In the genomic region with DNA sequence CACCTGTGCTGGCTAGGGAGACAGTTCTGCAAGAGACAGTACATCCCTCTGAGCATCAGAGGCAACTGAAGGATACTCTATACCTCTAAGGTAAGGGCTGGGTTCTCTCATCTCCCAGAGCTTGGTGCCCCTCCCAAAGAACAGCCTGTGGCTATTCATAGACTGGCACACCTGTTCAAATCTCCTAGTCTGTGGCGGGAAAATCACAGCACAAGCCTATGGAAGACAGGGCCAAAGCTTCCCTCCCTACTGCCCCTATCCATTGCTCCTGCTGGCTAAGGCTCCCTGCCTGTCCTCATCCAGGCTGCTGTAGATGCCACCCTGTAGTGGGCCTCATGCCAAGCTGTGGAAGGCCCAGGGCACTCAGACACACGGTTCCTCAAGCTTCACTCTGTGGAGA, we compare ENCODE assay signal across 12 mouse cellular contexts. TPM values are rescaled to one million over a fixed set of nuclear protein-coding genes. Genes with fewer than 3 reads are reported as not detected.
A peak's percentile ranks its signal among the peaks of the same experiment; 100 is the strongest.
DNase-seq lines count a peak whose midpoint lies in the region; ATAC-seq lines count a peak whose summit lies in the region.
"Had no signal": no experiment of that assay in that cellular context is flagged by ENCODE, and none has a peak within 500 bp of the region (broad histone marks: within the 10 kb centered on the region; RNA-seq: fewer than 3 reads in every experiment).

No protein-coding gene starts in this region.

- 0 out of 2 replicates have a peak, but pooled peaks cover 2% of the 10 kb centered on the region for H3K36me3 ChIP-seq in intestine, embryonic 15.5 days
- H3K36me3 ChIP-seq in intestine, embryonic 16.5 days (ENCODE audit: control insufficient read depth, insufficient read depth, low read length), result 0 out of 2 replicates have a peak, but pooled peaks cover 2% of the 10 kb centered on the region
- H3K36me3 ChIP-seq in embryonic facial prominence, embryonic 13.5 days, result 0 out of 2 replicates have a peak, but pooled peaks cover 7% of the 10 kb centered on the region
- no peaks in the 10 kb centered on the region for H3K36me3 ChIP-seq in forebrain, embryonic 15.5 days
- H3K36me3 ChIP-seq in midbrain, embryonic 13.5 days, result no peaks in the 10 kb centered on the region

- H3K4me1 ChIP-seq in intestine, embryonic 15.5 days (replicated peaks), result peaks cover 90% of the 10 kb centered on the region
- peaks cover 84% of the 10 kb centered on the region for H3K4me1 ChIP-seq in intestine, embryonic 16.5 days (ENCODE audit: control insufficient read depth, insufficient read depth, low read length)
- peaks cover 93% of the 10 kb centered on the region for H3K4me1 ChIP-seq in embryonic facial prominence, embryonic 13.5 days
- peaks cover 95% of the 10 kb centered on the region for H3K4me1 ChIP-seq in forebrain, embryonic 15.5 days
- H3K4me1 ChIP-seq in midbrain, embryonic 13.5 days (replicated peaks), result peaks cover 99% of the 10 kb centered on the region

- no peak overlapping the region for H3K4me3 ChIP-seq in intestine, embryonic 15.5 days (replicated peaks)
- no peak overlapping the region for H3K4me3 ChIP-seq in intestine, embryonic 16.5 days (ENCODE audit: low read length)
- H3K4me3 ChIP-seq in embryonic facial prominence, embryonic 13.5 days, result no peak overlapping the region
- H3K4me3 ChIP-seq in forebrain, embryonic 15.5 days, result no peak overlapping the region
- no peak overlapping the region for H3K4me3 ChIP-seq in midbrain, embryonic 13.5 days (replicated peaks)

- ATAC-seq in intestine, embryonic 15.5 days, result no peak
- ATAC-seq in intestine, embryonic 16.5 days, result no peak
- ATAC-seq in embryonic facial prominence, embryonic 13.5 days (ENCODE audit: insufficient number of reproducible peaks, insufficient read depth, low FRiP score, low TSS enrichment, low read depth), result no peak
- no peak for ATAC-seq in forebrain, embryonic 15.5 days (replicated peaks)
- no peak for ATAC-seq in midbrain, embryonic 13.5 days
- ATAC-seq: liver, postnatal 0 days had no signal

- H3K9ac ChIP-seq in intestine, embryonic 15.5 days, result no peak overlapping the region
- no peak overlapping the region for H3K9ac ChIP-seq in intestine, embryonic 16.5 days (ENCODE audit: low read depth, low read length)
- 0 out of 2 replicates have a peak overlapping the region, but pooled peaks have one; percentile 6 for H3K9ac ChIP-seq in embryonic facial prominence, embryonic 13.5 days
- H3K9ac ChIP-seq in forebrain, embryonic 15.5 days (replicated peaks), result no peak overlapping the region
- no peak overlapping the region for H3K9ac ChIP-seq in midbrain, embryonic 13.5 days (replicated peaks)
- H3K9ac ChIP-seq: liver, postnatal 0 days had no signal

- no peaks in the 10 kb centered on the region for H3K27me3 ChIP-seq in intestine, embryonic 15.5 days (replicated peaks)
- H3K27me3 ChIP-seq in intestine, embryonic 16.5 days (replicated peaks; ENCODE audit: control insufficient read depth, insufficient read depth, low read length), result no peaks in the 10 kb centered on the region
- no peaks in the 10 kb centered on the region for H3K27me3 ChIP-seq in embryonic facial prominence, embryonic 13.5 days
- H3K27me3 ChIP-seq in forebrain, embryonic 15.5 days, result no peaks in the 10 kb centered on the region
- H3K27me3 ChIP-seq in midbrain, embryonic 13.5 days, result no peaks in the 10 kb centered on the region

- WGBS in intestine, embryonic 15.5 days, result 80% methylated on average over 2 of the region's 2 CpGs
- WGBS in intestine, embryonic 16.5 days, result 74% methylated on average over 2 of the region's 2 CpGs
- WGBS in embryonic facial prominence, embryonic 13.5 days, result 77% methylated on average over 2 of the region's 2 CpGs
- WGBS in forebrain, embryonic 15.5 days, result 50% methylated on average over 2 of the region's 2 CpGs
- 77% methylated on average over 2 of the region's 2 CpGs for WGBS in midbrain, embryonic 13.5 days

- H3K27ac ChIP-seq in intestine, embryonic 15.5 days, result 0 out of 2 replicates have a peak overlapping the region, but pooled peaks have one; percentile 1
- H3K27ac ChIP-seq in intestine, embryonic 16.5 days (ENCODE audit: low read length), result no peak overlapping the region; the same call in 1 of the 2 replicates
- peak overlapping the region; percentile 85; the same call in 1 of the 2 replicates for H3K27ac ChIP-seq in embryonic facial prominence, embryonic 13.5 days
- peak overlapping the region; percentile 96 for H3K27ac ChIP-seq in forebrain, embryonic 15.5 days (replicated peaks)
- peak overlapping the region; percentile 57 for H3K27ac ChIP-seq in midbrain, embryonic 13.5 days

- H3K4me2 ChIP-seq in intestine, embryonic 15.5 days (replicated peaks), result no peak overlapping the region
- no peak overlapping the region for H3K4me2 ChIP-seq in intestine, embryonic 16.5 days (ENCODE audit: low read depth, low read length)
- no peak overlapping the region for H3K4me2 ChIP-seq in embryonic facial prominence, embryonic 13.5 days
- 0 out of 2 replicates have a peak overlapping the region, but pooled peaks have one; percentile 9 for H3K4me2 ChIP-seq in forebrain, embryonic 15.5 days (replicated peaks)
- H3K4me2 ChIP-seq in midbrain, embryonic 13.5 days (replicated peaks), result no peak overlapping the region

- no peaks in the 10 kb centered on the region for H3K9me3 ChIP-seq in intestine, embryonic 15.5 days
- H3K9me3 ChIP-seq in intestine, embryonic 16.5 days (ENCODE audit: control insufficient read depth, low read length), result no peaks in the 10 kb centered on the region
- no peaks in the 10 kb centered on the region for H3K9me3 ChIP-seq in embryonic facial prominence, embryonic 13.5 days
- no peaks in the 10 kb centered on the region for H3K9me3 ChIP-seq in forebrain, embryonic 15.5 days
- no peaks in the 10 kb centered on the region for H3K9me3 ChIP-seq in midbrain, embryonic 13.5 days

- DNase-seq in B cell, adult 2 months, result no peak
- DNase-seq in kidney, adult 11 months, result no peak
- DNase-seq: cerebellum, postnatal 10 days; kidney, postnatal 25 days; liver, postnatal 0 days; spleen, adult 18-20 months; thymus, adult 2 months had no signal

RNA-seq across cellular contexts. Expression of a gene that starts 20.8 kb away (rescaled TPM):
- 11.3 and 12.2 TPM in 2 replicates for polyA plus RNA-seq in intestine, embryonic 15.5 days (2015; fragmentation: Nextera tagmentation; extraction: Ambion mirVana)
- polyA plus RNA-seq in intestine, embryonic 16.5 days (2015; fragmentation: Nextera tagmentation; extraction: Ambion mirVana), result 7.4 and 8.4 TPM in 2 replicates
- polyA plus RNA-seq in embryonic facial prominence, embryonic 13.5 days (2015; fragmentation: Nextera tagmentation; extraction: Ambion mirVana), result 17.3 and 17.8 TPM in 2 replicates
- polyA plus RNA-seq in forebrain, embryonic 15.5 days (2015; fragmentation: Nextera tagmentation; extraction: Ambion mirVana), result 22.6 and 26.1 TPM in 2 replicates
- polyA plus RNA-seq in midbrain, embryonic 13.5 days (2015; fragmentation: Nextera tagmentation; extraction: Ambion mirVana), result 21.4 and 27.9 TPM in 2 replicates

RNA-seq across cellular contexts. Expression of a gene that starts 50.7 kb away (rescaled TPM):
- 20.2 and 24.7 TPM in 2 replicates for polyA plus RNA-seq in intestine, embryonic 15.5 days (2015; fragmentation: Nextera tagmentation; extraction: Ambion mirVana)
- polyA plus RNA-seq in intestine, embryonic 16.5 days (2015; fragmentation: Nextera tagmentation; extraction: Ambion mirVana), result 19.1 and 20.4 TPM in 2 replicates
- polyA plus RNA-seq in embryonic facial prominence, embryonic 13.5 days (2015; fragmentation: Nextera tagmentation; extraction: Ambion mirVana), result 22.7 and 27.9 TPM in 2 replicates
- polyA plus RNA-seq in forebrain, embryonic 15.5 days (2015; fragmentation: Nextera tagmentation; extraction: Ambion mirVana), result 18.3 and 19.8 TPM in 2 replicates
- polyA plus RNA-seq in midbrain, embryonic 13.5 days (2015; fragmentation: Nextera tagmentation; extraction: Ambion mirVana), result 21.3 and 22.8 TPM in 2 replicates
